Mouse (Mus musculus) left cerebral cortex, postnatal 25 days (tissue): ENCODE results near the gene Siae. TPM values are rescaled to one million over a fixed set of nuclear protein-coding genes. Genes with fewer than 3 reads are reported as not detected.

ENCODE experiments used
- DNase-seq, 2 experiments: peaks; one replicate each; pipeline ENCODE4 v3.0.0; 2022; ENCODE audit warnings: low spot score in 2 of 2, mixed read lengths in 1 of 2
- intact Hi-C: fragments of 180-260 bp; cut with DNase I; formaldehyde crosslinking; loops from one replicate; pipeline ENCODE4 v1.15.1; 2025
- total RNA-seq, 2 experiments: library from RNA; stranded (reverse); gene quantifications; 2 replicates each; pipeline ENCODE4 v1.2.3; 2021

Siae gene
- total RNA-seq, 2 experiments from 2014 or later: 20.3 to 24.2 TPM

DNA sequence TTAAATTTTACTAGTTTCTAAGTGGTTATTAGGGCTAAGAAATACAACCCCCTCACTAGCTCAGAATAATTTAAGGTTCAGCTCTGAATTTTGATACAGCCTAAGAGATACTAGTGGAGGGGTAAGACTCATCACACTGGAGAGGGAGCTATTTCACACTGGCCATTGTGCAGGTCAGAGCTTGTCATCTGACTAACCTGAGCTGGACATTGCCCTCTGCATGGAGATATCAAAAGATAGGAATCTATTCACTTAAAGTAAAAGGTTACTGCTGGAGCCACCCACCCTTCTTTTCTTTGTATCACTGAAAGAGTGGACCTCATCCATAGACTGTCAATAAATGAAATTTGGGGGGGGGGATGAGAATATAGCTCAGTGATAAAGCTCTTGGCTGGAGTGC lies 58.8 kb downstream of the Siae start:
- intact Hi-C loops: loop anchor here (2.0 kb wide), 2 partner anchors 70 to 184 kb away; no protein-coding TSS in a partner anchor
- DNase-seq: no peak

GRCm38 (mm10) chr9:37615220-37615619 lies 59.7 kb downstream of the Siae start:
- intact Hi-C loops: loop anchor here (2.0 kb wide), 2 partner anchors 70 to 184 kb away; no protein-coding TSS in a partner anchor
- peak in 1 of 2 experiments; percentile 79 for DNase-seq

DNA sequence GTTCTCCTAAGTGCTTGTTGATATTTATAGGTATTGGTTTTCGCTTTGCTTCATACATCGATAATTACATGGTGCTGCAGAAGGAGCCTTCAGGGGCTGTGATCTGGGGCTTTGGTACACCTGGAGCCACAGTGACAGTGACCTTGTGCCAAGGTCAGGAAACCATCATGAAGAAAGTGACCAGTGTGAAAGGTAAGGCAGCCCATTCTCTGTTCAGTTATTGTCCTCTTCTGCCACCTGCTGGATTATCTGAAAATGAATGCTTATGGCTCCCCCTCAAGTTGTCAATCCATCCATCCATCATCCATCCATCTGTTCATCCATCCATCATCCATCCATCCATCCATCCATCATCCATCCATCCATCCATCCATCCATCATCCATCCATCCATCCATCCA lies 61.3 kb downstream of the Siae start:
- intact Hi-C loops: loop anchor here (1.0 kb wide), 1 partner anchor 154 kb away; no protein-coding TSS in a partner anchor

GRCm38 (mm10) chr9:37621290-37621689 lies 65.8 kb downstream of the Siae start:
- intact Hi-C loops: loop anchor here (5.0 kb wide), 1 partner anchor 311 kb away; no protein-coding TSS in a partner anchor
- DNase-seq: peak; percentile 58 to 69

More for the DNA sequence above, 61.3 kb downstream of the Siae start:
- DNase-seq: no peak

- intact Hi-C loops: loop anchor here (2.0 to 5.0 kb wide), 3 partner anchors 55 to 308 kb away; no protein-coding TSS in a partner anchor
- DNase-seq: no peak
Observed at GRCm38 (mm10) chr9:37623981-37624380, 68.5 kb downstream of the Siae start.

DNA sequence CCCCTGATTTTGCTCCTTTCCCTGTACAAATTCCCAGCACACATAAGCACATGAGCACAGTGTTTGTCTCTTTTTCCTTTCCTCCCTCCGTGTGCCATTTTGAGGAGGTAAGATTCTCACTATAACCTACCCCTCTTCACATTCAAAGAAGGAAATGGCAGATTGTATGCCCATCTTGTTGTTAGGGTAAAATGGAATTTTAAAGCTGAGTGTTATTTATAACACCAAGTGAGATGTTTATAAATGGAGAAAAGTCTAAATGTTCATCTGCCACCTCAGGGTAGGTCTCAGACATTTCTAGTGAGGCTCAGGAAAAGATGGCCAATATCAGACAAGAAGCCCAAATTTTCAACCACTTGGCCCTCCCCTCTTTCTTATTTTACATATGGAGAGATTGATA lies 69.0 kb downstream of the Siae start:
- DNase-seq: peak in 1 of 2 experiments; percentile 60
- intact Hi-C loops: loop anchor here (2.0 to 5.0 kb wide), 3 partner anchors 56 to 308 kb away; no protein-coding TSS in a partner anchor

GRCm38 (mm10) chr9:37625129-37625528 lies 69.6 kb downstream of the Siae start:
- DNase-seq: no peak
- intact Hi-C loops: loop anchor here (2.0 kb wide), 2 partner anchors 56 to 68 kb away; no protein-coding TSS in a partner anchor

GRCm38 (mm10) chr9:37625641-37626040 lies 70.1 kb downstream of the Siae start:
- intact Hi-C loops: loop anchor here (2.0 kb wide), 2 partner anchors 57 to 69 kb away; no protein-coding TSS in a partner anchor
- peak; percentile 85 to 95 for DNase-seq

- intact Hi-C loops: no loop called here
- peak; percentile 41 to 77 for DNase-seq
Observed at GRCm38 (mm10) chr9:37626103-37626567, 70.6 kb downstream of the Siae start.

- no peak for DNase-seq
- intact Hi-C loops: no loop called here
Observed at GRCm38 (mm10) chr9:37627263-37627662, 71.8 kb downstream of the Siae start.

DNA sequence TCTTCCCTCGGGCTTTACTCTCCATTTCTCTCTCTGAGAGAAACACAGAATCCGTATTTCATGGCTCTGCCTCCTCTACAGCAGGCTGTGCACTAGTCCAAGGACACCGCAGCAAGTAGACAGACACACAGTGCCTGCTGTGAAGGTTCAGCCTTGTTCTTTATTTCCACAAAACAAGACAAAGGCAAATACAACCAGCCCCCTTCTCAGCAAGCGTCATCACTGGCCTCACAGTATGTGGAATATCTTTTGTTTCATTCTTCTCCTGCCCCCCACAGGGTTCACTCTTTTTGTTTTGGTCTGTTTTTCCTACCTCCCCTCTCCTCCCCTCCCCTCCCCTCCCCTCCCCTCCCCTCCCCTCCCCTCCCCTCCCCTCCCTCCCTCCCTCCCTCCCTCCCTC lies 73.1 kb downstream of the Siae start:
- intact Hi-C loops: no loop called here
- no peak for DNase-seq

DNA sequence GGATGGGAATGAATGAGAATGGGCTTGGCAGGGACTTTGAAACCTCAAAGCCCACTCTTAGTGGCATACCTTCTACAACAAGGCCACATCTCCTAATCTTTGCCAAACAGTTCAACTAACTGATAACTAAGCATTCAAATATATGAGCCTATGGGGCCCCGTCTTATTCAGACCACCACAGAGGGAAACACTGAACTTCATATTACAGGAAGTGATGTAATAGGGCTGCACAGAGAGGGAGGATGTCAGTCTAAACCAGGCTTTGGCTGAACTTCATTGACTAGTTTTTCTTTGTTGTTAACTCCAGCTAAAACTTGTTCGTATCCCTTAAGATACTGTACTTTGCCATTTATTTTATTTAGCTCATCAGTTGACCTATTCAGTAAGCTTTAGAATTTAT lies 74.4 kb downstream of the Siae start:
- no peak for DNase-seq
- intact Hi-C loops: no loop called here

- intact Hi-C loops: no loop called here
- peak in 1 of 2 experiments; percentile 51 for DNase-seq
Observed at GRCm38 (mm10) chr9:37632305-37632704, 76.8 kb downstream of the Siae start.

DNA sequence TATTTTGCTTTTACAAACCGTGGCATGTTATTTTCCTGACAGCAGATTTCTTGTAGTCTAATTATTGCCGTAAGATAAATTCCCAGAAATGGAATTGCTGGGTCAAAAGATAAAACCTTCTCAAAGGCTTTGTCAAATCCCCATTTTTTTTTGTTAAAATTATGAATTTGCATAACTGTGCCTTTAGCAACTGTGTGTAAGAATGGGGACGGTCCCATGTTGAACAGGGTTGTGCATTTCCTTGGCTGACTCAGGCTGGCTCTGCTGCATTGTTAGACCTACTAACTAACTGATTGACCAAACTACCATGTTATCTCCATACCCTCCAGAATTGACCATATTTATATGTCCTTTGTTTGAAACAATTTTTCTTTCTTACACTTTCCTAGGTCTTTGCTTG lies 78.8 kb downstream of the Siae start:
- intact Hi-C loops: no loop called here
- DNase-seq: no peak

DNA sequence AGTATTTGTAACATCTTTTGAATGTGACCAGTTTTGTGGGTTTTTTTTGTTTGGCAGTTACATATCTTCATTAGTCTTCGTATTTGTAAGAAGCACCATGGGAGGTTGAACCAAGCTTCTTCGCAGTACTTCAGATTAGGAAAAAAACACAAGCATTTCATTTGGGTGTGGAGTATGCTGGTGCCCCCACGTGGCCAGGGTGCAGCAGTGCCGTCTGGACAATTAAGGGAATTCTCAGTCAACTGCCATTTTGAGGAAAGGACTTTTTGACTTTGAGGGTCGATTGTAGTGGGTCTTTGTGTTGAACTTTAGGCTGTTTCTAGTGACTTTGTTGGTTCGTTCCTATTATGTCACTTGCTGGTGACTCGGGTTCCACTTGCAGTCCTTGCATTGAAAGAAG lies 80.8 kb downstream of the Siae start:
- intact Hi-C loops: loop anchor here (5.0 kb wide), 1 partner anchor 296 kb away; no protein-coding TSS in a partner anchor
- DNase-seq: peak; percentile 56 to 71

- intact Hi-C loops: loop anchor here (5.0 kb wide), 1 partner anchor 295 kb away; no protein-coding TSS in a partner anchor
- peak in 1 of 2 experiments; percentile 53 for DNase-seq
Observed at GRCm38 (mm10) chr9:37636800-37637542, 81.5 kb downstream of the Siae start.

DNA sequence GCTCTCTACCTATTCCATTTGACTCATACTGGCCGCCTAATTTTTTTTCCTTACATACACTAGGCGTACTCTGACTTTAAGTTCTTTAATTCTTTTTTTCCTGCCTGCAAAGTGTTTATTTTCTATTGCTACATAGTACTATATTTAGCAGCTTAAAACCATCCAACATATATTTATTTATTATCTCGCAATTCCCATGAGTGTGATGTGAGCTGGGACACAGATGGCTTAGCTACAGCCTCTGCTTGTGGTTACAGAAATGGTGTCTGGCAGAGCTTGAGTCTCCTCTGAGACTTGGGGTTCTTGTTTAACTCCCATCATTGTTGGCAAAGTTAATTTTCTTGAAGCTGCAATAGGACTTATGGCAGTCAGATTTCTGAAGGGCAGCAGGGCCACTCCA lies 83.2 kb downstream of the Siae start:
- intact Hi-C loops: loop anchor here (5.0 kb wide), 1 partner anchor 294 kb away; no protein-coding TSS in a partner anchor
- no peak for DNase-seq

- DNase-seq: no peak
- intact Hi-C loops: no loop called here
Observed at GRCm38 (mm10) chr9:37646246-37646645, 90.7 kb downstream of the Siae start.

- intact Hi-C loops: no loop called here
- DNase-seq: no peak
Observed at GRCm38 (mm10) chr9:37650639-37651038, 95.1 kb downstream of the Siae start.

DNA sequence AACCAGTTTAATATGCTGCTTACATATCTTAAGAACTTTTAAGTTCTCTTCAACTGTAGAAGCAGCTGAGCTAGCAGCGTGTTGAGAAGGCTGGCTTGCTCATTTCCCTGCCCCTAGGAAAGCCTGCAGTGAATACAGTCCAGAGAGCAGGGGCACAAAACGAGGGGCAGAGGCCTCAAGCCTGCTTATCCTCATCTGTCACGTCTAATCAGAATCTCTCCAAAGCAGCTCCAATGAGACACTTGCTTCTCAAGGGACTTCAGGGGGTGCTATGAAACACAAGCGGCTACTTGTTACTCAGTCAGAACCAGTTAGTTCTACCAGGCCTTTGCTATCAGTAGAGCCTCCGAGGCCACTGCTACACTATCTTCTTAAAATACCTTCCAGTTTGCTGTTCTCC lies 98.3 kb downstream of the Siae start:
- DNase-seq: no peak
- intact Hi-C loops: no loop called here

- intact Hi-C loops: no loop called here
- no peak for DNase-seq
Observed at GRCm38 (mm10) chr9:37655961-37656360, 100.5 kb downstream of the Siae start.
